Mouse (Mus musculus) thymus, postnatal 4 days (tissue): ENCODE data around the gene Ephb1.

ENCODE experiments used
- DNase-seq: peaks from one replicate; pipeline ENCODE4 v3.0.0; 2021

Gene Ephb1

DNA sequence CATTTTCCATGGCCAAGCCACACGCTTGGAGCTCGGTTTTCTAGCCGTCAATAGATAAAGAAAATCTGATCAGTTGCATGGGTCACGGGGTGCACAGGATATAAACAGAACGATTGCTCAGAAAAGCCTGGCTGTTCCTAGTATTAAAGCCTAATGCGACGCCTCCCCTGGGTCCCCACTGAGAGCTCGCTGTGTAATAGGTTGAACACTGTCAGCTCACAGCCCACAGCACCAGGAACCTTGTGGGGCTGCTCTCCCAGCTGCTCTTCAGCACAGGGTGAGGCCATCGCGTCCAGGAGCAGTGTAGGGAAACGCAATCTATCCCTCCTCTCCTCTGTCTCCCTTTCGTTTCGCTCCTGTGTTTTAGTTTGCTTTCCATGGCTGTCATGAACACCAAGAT lies 50.6 kb downstream of the Ephb1 start:
- DNase-seq = no peak

- no peak for DNase-seq
Measured at GRCm38 (mm10) chr9:102300985-102301384, 53.5 kb downstream of the Ephb1 start.

- no peak for DNase-seq
Measured at GRCm38 (mm10) chr9:102298741-102299140, 55.8 kb downstream of the Ephb1 start.

DNA sequence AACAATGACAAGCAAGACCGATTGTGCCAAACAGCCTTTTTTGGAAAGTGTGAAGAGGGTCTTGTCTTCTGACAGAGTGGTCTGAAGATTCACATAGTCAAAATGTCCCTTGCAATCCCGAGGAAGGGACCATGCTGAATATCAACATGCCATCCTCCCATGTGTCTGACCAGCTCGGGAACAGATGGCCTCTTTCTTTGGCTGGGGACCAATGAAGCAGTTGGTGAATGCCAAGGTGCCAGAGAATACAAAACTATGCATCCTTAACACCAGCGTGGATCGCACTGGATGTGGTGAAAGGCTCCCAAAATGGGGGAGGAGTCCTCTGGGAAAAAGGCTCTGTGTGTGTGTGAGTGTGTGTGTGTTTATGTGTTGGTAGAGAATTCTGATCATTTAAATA lies 56.5 kb downstream of the Ephb1 start:
- DNase-seq = no peak

- no peak for DNase-seq
Measured at GRCm38 (mm10) chr9:102297176-102297575, 57.3 kb downstream of the Ephb1 start.

DNA sequence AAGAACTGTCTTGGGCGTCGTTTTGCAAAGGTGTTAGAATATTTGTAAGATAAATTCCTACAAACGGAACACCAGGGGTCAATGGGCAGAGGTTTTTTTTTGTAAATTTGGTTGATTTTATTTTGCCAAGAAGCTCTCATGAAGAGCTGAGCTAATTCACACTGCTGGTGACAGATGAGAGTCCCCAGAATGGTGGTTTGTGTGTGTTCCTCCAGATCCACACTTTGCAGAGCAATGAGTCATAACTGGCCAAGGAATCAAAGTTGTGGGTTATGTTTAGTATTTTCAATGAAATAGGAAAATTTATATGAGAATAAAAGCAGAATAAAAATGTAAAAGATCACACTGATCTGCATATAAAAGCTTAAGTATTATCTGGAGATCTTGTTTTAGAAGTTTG lies 60.9 kb downstream of the Ephb1 start:
- no peak for DNase-seq

GRCm38 (mm10) chr9:102291230-102291629 lies 63.3 kb downstream of the Ephb1 start:
- no peak for DNase-seq

GRCm38 (mm10) chr9:102288356-102288755 lies 66.1 kb downstream of the Ephb1 start:
- DNase-seq = no peak

DNA sequence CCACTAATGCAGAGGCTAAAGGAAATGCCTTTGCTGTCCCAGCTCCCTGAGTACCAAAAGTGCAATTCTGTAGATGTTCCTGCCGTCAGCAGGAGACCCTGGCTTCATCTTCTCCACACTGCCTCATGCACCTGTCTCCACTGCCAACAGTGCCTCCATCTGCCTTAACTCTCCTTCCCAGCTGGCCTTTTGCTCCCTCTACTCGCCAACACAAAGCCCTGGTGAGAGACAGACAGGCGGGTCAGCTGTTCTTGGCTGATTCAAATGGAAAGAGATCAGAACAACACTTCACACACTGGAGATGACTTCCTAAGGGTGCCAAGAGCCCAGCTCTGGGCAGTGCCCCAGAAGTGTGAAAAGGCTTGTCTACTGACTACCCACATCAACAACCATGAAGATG lies 78.6 kb downstream of the Ephb1 start:
- no peak for DNase-seq

- no peak for DNase-seq
Measured at GRCm38 (mm10) chr9:102274016-102274415, 80.5 kb downstream of the Ephb1 start.

DNA sequence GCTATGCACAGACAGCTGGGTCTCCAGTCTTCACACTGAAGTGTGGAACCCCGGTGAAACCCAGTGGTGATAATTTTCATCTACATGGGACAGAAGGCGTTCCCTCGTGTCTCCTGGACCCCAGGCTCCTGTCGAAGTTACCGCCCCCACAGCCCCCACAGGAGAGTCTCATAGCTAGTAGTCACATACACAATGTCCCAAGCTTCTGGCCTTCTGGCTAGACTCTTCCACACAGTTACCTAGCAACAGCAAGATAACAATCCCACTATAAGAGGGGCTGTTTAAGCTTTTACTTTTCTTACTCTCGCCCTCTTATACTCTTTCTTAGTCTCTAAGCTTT lies 81.1 kb downstream of the Ephb1 start:
- no peak for DNase-seq

- DNase-seq = no peak
Measured at GRCm38 (mm10) chr9:102272731-102273468, 81.6 kb downstream of the Ephb1 start.

GRCm38 (mm10) chr9:102270496-102270895 lies 84.0 kb downstream of the Ephb1 start:
- no peak for DNase-seq

GRCm38 (mm10) chr9:102267311-102268027 lies 87.0 kb downstream of the Ephb1 start:
- DNase-seq = no peak

DNA sequence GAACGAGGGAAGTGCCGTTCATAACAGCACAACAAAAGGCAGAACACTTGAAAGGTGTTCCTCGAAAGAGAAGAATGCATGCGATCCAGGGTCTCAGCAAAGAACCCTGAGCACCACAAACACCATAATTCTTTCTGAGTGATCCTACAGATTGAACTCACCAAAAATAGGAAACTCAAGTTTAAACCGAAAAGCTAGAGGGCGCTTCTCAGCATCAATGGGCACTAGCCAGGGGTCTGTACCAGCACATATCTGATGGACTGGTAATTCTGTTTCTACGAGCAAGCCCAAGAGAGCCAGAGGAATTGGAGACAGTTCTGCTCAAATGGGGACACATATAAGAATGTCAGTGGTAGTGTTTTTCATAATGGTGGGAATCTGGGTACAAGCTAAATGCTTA lies 90.7 kb downstream of the Ephb1 start:
- DNase-seq = no peak

GRCm38 (mm10) chr9:102262100-102262501 lies 92.4 kb downstream of the Ephb1 start:
- no peak for DNase-seq

DNA sequence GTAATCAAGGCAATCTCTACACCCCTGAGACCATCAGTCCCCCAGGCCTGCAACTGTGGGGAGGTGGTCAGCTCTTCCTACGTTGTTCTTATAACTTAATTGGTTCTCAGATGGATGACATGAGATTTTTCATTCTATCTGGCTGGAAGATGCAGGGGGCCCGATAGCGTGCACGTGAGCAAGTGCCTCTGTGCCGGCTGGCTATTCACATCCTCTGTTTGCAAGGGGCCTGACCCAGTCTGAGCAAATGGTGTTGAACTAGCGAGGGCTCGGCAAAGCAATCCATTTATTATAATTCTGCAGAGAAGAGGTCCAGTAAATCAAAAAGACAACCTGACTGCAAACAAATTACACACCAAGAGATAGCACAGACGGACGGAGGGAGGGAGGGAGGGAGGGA lies 93.0 kb downstream of the Ephb1 start:
- no peak for DNase-seq

DNA sequence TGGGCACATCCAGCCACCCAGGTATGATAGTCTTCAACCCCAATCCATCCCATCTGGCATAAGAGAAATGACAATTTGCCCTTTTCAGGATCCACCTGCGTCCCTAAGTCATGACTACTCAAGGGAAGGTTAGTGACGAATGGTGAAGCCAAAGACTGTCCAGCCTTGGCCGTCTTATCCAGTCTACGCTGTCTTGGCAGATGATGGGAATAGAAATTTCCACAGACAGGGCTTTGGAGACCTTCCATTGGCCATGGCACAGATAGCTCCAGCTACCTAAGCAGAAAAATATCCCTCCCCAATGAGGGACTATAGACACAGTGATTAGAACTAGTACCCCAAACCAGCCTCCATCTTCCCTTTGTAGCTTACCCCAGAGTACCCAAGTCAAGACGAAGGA lies 98.1 kb downstream of the Ephb1 start:
- DNase-seq = no peak

GRCm38 (mm10) chr9:102255803-102256202 lies 98.7 kb downstream of the Ephb1 start:
- DNase-seq = no peak

GRCm38 (mm10) chr9:102249124-102249816 lies 105.2 kb downstream of the Ephb1 start:
- no peak for DNase-seq

DNA sequence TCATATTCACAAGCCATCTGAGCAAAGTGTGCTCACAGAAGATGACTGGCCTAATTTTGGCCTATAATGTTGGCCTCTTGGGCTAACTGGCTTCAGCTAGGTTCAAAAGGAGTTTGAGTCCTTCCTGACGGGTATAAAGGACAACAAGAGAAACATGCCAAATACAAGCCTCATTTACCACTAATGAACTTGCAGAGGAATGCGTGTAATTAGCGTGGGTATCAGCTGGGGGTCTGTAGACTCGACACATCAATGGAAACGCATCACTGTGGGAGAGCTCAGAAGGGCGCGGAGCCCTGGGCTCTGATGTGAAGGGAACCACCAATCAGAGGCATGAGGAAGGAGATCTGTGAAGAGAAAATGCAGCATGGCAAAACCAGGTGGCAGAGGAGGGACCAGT lies 108.9 kb downstream of the Ephb1 start:
- no peak for DNase-seq

- DNase-seq = no peak
Measured at GRCm38 (mm10) chr9:102243296-102243695, 111.2 kb downstream of the Ephb1 start.

DNA sequence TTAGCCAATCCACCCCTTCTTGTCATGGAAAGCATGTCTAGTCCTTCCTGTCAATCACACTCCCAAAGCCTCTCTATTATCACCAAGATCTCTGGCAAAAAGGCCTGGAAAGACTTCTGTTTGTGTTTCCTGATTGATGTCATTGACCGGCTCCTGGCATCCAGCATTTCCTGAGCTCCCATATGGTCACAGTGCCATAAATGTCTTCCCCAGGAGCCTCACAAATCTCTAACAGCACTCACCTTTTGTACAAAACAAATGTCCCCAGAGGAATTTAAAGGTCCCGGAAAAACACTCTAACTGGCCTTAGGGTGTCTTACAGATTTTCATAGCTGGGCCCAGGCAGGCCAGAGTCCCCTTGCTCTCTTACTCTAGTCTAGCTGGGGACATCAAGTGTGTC lies 112.9 kb downstream of the Ephb1 start:
- DNase-seq = no peak

GRCm38 (mm10) chr9:102240215-102240614 lies 114.3 kb downstream of the Ephb1 start:
- DNase-seq = no peak
